Mouse (Mus musculus) heart, embryonic 16.5 days (tissue): Measurements from ENCODE around the gene Naa10. TPM values are rescaled to one million over a fixed set of nuclear protein-coding genes. Genes with fewer than 3 reads are reported as not detected.

Experiments
- ATAC-seq: fragments of 200-750 bp; cut with Nextera tagmentation; replicated peaks from 2 replicates; pipeline ENCODE4 v1.8.0; 2017; ENCODE audit warnings: moderate number of reproducible peaks; ENCODE audit not compliant: insufficient read depth, low FRiP score; ENCODE audit errors: extremely low read depth
- H3K27ac ChIP-seq: fragments of 300-500 bp; sonication (generic); 2 replicates; pipeline ENCODE4 v1.5.1; 2014; ENCODE audit warnings: mild to moderate bottlenecking, low read length, control low read depth, moderate library complexity
- H3K27me3 ChIP-seq: fragments of 300-500 bp; sonication (generic); 2 replicates; pipeline ENCODE4 v1.6.1; 2014; ENCODE audit warnings: low read length, mixed read lengths; ENCODE audit not compliant: control insufficient read depth, insufficient read depth
- H3K36me3 ChIP-seq: fragments of 300-500 bp; sonication (generic); 2 replicates; pipeline ENCODE4 v1.6.1; 2014; ENCODE audit not compliant: control insufficient read depth, insufficient read depth
- H3K4me1 ChIP-seq: fragments of 300-500 bp; sonication (generic); 2 replicates; pipeline ENCODE4 v1.6.1; 2014; ENCODE audit warnings: low read length, mixed read lengths; ENCODE audit not compliant: control insufficient read depth, insufficient read depth
- H3K4me2 ChIP-seq: fragments of 300-500 bp; sonication (generic); 2 replicates; pipeline ENCODE4 v1.6.1; 2014; ENCODE audit warnings: low read depth, mild to moderate bottlenecking, control low read depth, low read length
- H3K4me3 ChIP-seq: fragments of 300-500 bp; sonication (generic); 2 replicates; pipeline ENCODE4 v1.5.1; 2014; ENCODE audit warnings: mild to moderate bottlenecking, control low read depth, low read length
- H3K9ac ChIP-seq: fragments of 300-500 bp; sonication (generic); 2 replicates; pipeline ENCODE4 v1.6.1; 2014; ENCODE audit warnings: low read length, control low read depth
- H3K9me3 ChIP-seq: fragments of 300-500 bp; sonication (generic); replicated peaks from 2 replicates; pipeline ENCODE4 v1.6.1; 2016; ENCODE audit warnings: low read length; ENCODE audit not compliant: control insufficient read depth
- WGBS: fragments of 180-500 bp; shearing (Covaris S2); extraction: QIAGEN DNeasy Blood & Tissue Kit; methylation state at CpG from one replicate; pipeline ENCODE4 v1.1.7; 2014; 5-methylcytosine and 5-hydroxymethylcytosine counted together
- polyA plus RNA-seq: library from polyadenylated mRNA; unstranded; fragments of >200 nt; fragmentation: Nextera tagmentation; extraction: Ambion mirVana; gene quantifications from 2 replicates; pipeline ENCODE4 v1.2.1, GENCODE M21; 2015

Naa10 gene
- polyA plus RNA-seq, 1 experiment from 2014 or later: 97.1 TPM

DNA sequence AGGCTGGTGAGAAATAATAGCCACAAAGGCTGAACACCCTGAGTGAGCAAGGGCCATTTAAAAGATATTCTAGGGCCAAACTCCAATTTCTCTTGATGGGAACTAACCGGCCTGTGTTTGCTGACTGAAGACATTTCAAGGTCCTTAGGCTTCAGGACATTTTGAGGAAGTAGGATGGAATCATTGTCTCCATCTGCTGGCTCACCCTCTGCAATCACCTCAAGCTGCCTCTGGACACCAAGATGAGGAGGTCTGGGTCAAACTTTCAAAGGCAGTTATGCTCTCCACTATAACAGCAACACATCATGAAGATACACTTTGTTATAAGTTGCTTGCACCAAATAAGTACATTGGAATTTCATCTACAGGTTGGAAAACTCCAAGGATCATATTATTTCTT, 11.7 kb downstream of the Naa10 start:
- Histone ChIP-seq H3K4me1 (peaks cover 2% of the 10 kb centered on the region; the same call in 1 of the 2 replicates), H3K27ac (no peak overlapping the region), H3K9ac (no peak overlapping the region), H3K9me3 (no peaks in the 10 kb centered on the region), H3K27me3 (no peaks in the 10 kb centered on the region; the same call in 1 of the 2 replicates), H3K4me2 (peak overlapping the region; percentile 49; the same call in 1 of the 2 replicates), H3K36me3 (no peaks in the 10 kb centered on the region), H3K4me3 (no peak overlapping the region)
- no peak for ATAC-seq
- 78% methylated on average over 1 of the region's 1 CpGs for WGBS

DNA sequence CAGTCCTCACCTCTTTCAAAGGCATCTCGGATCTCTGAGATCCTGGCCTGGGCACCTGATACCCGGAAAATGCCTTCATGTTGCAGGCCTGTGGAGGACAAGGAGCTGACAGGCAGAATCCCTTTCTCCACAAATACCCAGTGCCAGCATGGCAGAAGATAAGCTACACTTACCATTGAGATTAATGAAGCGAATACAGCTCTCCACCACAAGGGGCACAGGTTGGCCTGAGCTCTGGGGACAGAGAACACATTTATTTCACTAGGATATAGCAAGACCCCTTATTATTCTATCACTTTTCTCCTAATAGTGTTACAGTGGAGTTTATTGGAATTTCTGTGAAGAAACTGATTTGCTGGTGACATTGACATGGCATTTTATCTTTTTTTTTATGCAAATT, 23.8 kb downstream of the Naa10 start:
- no peak overlapping the region for H3K9ac ChIP-seq
- H3K27ac ChIP-seq: no peak overlapping the region
- no peak overlapping the region for H3K4me2 ChIP-seq
- no peaks in the 10 kb centered on the region for H3K4me1 ChIP-seq
- ATAC-seq: no peak
- H3K27me3 ChIP-seq: no peaks in the 10 kb centered on the region
- H3K4me3 ChIP-seq: no peak overlapping the region
- no peaks in the 10 kb centered on the region for H3K36me3 ChIP-seq
- no peaks in the 10 kb centered on the region for H3K9me3 ChIP-seq
- WGBS: 41% methylated on average over 3 of the region's 3 CpGs

GRCm38 (mm10) chrX:73895719-73896118, 26.0 kb downstream of the Naa10 start, which contains the start of gene L1cam:
Gene L1cam, minus strand, starts transcription at chrX:73896105.
- 9% methylated on average over 2 of the region's 2 CpGs for WGBS
- peaks cover 3% of the 10 kb centered on the region for H3K27me3 ChIP-seq
- no peaks in the 10 kb centered on the region for H3K9me3 ChIP-seq
- no peak within 1 kb of the TSS for H3K4me3 ChIP-seq
- no peaks in the 10 kb centered on the region for H3K36me3 ChIP-seq
- no peak within 1 kb of the TSS for H3K27ac ChIP-seq
- H3K9ac ChIP-seq: no peak within 1 kb of the TSS
- H3K4me2 ChIP-seq: no peak within 1 kb of the TSS
- ATAC-seq: no peak
- H3K4me1 ChIP-seq: no peaks in the 10 kb centered on the region

DNA sequence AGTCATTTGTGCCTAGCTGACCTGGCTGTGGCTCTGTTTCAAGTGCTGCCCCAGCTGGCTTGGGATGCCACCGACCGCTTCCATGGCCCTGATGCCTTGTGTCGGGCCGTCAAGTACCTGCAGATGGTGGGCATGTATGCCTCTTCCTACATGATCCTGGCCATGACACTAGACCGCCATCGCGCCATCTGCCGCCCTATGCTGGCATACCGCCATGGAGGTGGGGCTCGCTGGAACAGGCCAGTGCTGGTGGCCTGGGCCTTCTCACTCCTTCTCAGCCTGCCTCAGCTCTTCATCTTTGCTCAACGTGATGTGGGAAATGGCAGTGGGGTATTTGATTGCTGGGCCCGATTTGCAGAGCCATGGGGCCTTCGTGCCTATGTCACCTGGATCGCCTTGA, 28.9 kb downstream of the Naa10 start:
- Histone ChIP-seq H3K9ac (no peak overlapping the region), H3K4me1 (no peaks in the 10 kb centered on the region), H3K27ac (no peak overlapping the region), H3K9me3 (no peaks in the 10 kb centered on the region), H3K36me3 (no peaks in the 10 kb centered on the region), H3K4me3 (no peak overlapping the region), H3K27me3 (peaks cover 3% of the 10 kb centered on the region), H3K4me2 (no peak overlapping the region)
- WGBS: 84% methylated on average over 14 of the region's 14 CpGs
- no peak for ATAC-seq

GRCm38 (mm10) chrX:73891551-73892152, 30.1 kb downstream of the Naa10 start, which contains the start of gene Avpr2:
Gene Avpr2, plus strand, starts transcription at chrX:73892102.
- Histone ChIP-seq H3K9me3 (no peaks in the 10 kb centered on the region), H3K4me1 (no peaks in the 10 kb centered on the region), H3K27me3 (peaks cover 3% of the 10 kb centered on the region), H3K36me3 (no peaks in the 10 kb centered on the region), H3K27ac (no peak within 1 kb of the TSS), H3K4me2 (no peak within 1 kb of the TSS), H3K9ac (no peak within 1 kb of the TSS), H3K4me3 (no peak within 1 kb of the TSS)
- ATAC-seq: no peak
- 58% methylated on average over 6 of the region's 6 CpGs for WGBS

DNA sequence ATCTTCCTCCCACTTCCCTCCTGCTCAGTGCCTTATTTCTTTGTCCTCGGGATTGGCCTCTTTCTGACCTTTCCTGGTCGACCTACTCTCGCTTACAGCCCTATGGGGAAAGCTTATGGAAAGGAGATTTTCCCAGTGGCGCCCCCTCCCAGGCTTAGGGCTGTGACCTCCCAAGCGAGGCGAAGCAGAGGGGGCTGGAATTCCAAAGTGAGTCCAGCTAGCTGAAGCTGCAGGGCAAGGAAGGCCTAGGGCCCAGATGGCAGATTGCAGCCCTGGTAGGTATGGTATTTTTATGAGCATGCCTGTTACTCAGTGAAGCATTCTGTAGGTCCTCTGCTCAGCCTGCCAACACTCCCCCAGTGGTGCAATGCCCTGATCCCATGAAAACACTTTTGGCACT, 40.3 kb downstream of the Naa10 start:
- Histone ChIP-seq H3K4me2 (no peak overlapping the region), H3K27ac (no peak overlapping the region), H3K9me3 (no peaks in the 10 kb centered on the region), H3K27me3 (peaks cover 18% of the 10 kb centered on the region), H3K9ac (no peak overlapping the region), H3K36me3 (no peaks in the 10 kb centered on the region), H3K4me3 (no peak overlapping the region), H3K4me1 (no peaks in the 10 kb centered on the region)
- WGBS: 24% methylated on average over 6 of the region's 6 CpGs
- no peak for ATAC-seq

GRCm38 (mm10) chrX:73881036-73881427, 40.7 kb downstream of the Naa10 start:
- no peaks in the 10 kb centered on the region for H3K4me1 ChIP-seq
- no peaks in the 10 kb centered on the region for H3K9me3 ChIP-seq
- 18% methylated on average over 16 of the region's 16 CpGs for WGBS
- no peak overlapping the region for H3K27ac ChIP-seq
- no peak for ATAC-seq
- H3K36me3 ChIP-seq: no peaks in the 10 kb centered on the region
- H3K27me3 ChIP-seq: peaks cover 18% of the 10 kb centered on the region
- H3K4me2 ChIP-seq: peak overlapping the region; percentile 78
- peak overlapping the region; percentile 49 for H3K4me3 ChIP-seq
- no peak overlapping the region for H3K9ac ChIP-seq

DNA sequence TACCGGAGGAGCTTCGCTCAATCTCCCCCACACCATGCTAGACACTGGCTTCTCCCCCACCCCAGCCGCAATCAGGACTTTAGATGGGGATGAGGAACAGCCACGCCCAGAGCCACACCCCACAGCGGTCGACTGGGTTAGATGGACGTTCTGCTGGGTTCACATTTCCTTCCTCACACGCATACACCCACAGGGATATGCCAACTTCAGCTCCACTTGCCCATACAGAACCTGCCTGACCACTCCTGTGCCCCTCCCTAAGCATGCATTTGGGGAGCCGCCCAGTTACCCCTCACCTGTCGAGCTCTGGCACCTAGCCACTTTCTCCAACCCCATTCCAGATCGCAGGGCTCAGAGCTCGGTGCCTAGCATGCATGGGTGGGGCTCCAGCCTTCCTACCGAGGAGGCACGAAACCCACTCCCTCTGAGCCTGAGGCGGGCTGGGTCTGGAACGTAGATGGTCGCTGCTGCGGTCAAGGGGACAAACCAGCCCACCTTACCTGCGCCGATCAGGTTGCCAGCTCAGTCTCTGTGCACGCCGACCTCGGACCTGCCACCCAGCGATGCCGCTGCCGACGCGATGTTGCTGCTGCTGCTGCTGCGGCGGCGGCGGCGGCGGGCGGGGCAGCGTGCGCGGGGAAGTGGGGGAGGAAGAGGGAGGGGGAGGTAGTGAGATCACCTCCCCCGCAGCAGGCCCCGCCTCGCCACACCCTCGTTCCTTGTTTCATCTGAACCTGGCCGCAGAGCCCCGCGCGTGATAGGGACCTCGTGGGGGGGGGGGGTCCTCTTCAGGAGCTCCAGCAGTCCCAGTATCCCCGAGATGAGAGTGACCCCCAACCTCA, 41.3 kb downstream of the Naa10 start:
- H3K4me3 ChIP-seq: peak overlapping the region; percentile 49
- WGBS: 11% methylated on average over 29 of the region's 48 CpGs
- H3K9me3 ChIP-seq: no peaks in the 10 kb centered on the region
- no peaks in the 10 kb centered on the region for H3K4me1 ChIP-seq
- no peaks in the 10 kb centered on the region for H3K36me3 ChIP-seq
- H3K4me2 ChIP-seq: peak overlapping the region; percentile 78
- peaks cover 18% of the 10 kb centered on the region for H3K27me3 ChIP-seq
- no peak for ATAC-seq
- H3K9ac ChIP-seq: no peak overlapping the region
- H3K27ac ChIP-seq: no peak overlapping the region

GRCm38 (mm10) chrX:73877014-73877413, 44.7 kb downstream of the Naa10 start:
- no peak overlapping the region for H3K4me2 ChIP-seq
- peaks cover 18% of the 10 kb centered on the region for H3K27me3 ChIP-seq
- no peak for ATAC-seq
- H3K9me3 ChIP-seq: no peaks in the 10 kb centered on the region
- H3K36me3 ChIP-seq: no peaks in the 10 kb centered on the region
- H3K27ac ChIP-seq: no peak overlapping the region
- no peak overlapping the region for H3K9ac ChIP-seq
- no peak overlapping the region for H3K4me3 ChIP-seq
- H3K4me1 ChIP-seq: no peaks in the 10 kb centered on the region
- WGBS: 70% methylated on average over 1 of the region's 1 CpGs
